Mouse (Mus musculus): ENCODE results near the gene Txn1. TPM values are rescaled to one million over a fixed set of nuclear protein-coding genes. Genes with fewer than 3 reads are reported as not detected.

The Txn1 gene
- polyA plus RNA-seq, 1 experiment from 2014 or later, result 362 TPM

DNA sequence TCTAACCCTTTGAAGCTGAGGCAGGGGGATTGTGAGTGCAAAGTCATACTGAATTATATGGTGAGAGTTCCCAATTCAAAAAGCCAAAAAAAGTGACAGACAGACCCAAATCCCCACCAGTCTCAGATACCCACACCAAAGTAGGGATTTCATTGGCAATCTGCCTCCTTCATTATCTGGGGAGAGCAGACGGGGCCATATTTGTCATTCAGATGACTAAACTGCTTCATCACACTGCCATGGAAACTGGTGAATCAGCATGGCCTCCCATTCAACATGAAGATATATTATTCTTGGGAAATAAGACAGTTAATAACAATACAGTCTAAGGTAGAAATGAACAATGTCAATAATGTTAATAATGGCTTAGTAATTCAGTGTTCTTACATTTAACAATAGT lies 7.9 kb upstream of the Txn1 start:
- Histone ChIP-seq H3K4me1 (ENCODE audit: control insufficient read depth, insufficient read depth, low read length) (no peaks in the 10 kb centered on the region), H3K4me3 (ENCODE audit: low read depth, low read length) (no peak overlapping the region), H3K36me3 (ENCODE audit: control insufficient read depth, insufficient read depth, low read length) (no peaks in the 10 kb centered on the region), H3K27me3 (replicated peaks; ENCODE audit: control insufficient read depth, insufficient read depth, low read length) (no peaks in the 10 kb centered on the region), H3K9me3 (replicated peaks; ENCODE audit: control insufficient read depth, low read length) (no peaks in the 10 kb centered on the region), H3K4me2 (ENCODE audit: low read length) (no peak overlapping the region), H3K27ac (ENCODE audit: low read depth, low read length) (no peak overlapping the region), H3K9ac (ENCODE audit: low read length) (no peak overlapping the region)
- ATAC-seq (no peak), DNase-seq (ENCODE audit: low spot score) (peak; percentile 7)
- WGBS, result 17% methylated on average over 1 of the region's 1 CpGs

DNA sequence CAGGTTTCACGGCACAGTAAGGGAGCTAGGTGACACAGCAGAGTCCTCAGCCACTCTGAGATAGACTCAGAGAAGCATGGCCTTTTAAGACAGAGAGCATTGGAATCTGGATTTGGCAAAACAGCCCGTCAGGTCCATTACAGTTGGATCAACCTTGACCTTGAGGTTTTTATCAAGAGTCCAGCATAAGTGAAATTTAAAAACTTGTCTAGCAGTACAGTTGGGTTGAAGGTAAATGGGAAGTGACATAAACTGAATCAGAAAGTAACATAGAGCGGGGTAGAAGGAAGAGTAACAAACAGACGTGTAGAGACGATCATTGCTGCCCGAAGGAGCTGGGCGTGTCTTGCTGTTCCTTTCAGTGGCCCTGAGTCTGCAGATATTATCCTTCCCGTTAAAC lies 2.8 kb upstream of the Txn1 start:
- Histone ChIP-seq H3K9me3 (replicated peaks; ENCODE audit: control insufficient read depth, low read length) (no peaks in the 10 kb centered on the region), H3K9ac (ENCODE audit: low read length) (no peak overlapping the region), H3K4me3 (ENCODE audit: low read depth, low read length) (no peak overlapping the region), H3K36me3 (ENCODE audit: control insufficient read depth, insufficient read depth, low read length) (no peaks in the 10 kb centered on the region), H3K4me2 (ENCODE audit: low read length) (no peak overlapping the region), H3K4me1 (ENCODE audit: control insufficient read depth, insufficient read depth, low read length) (peaks cover 10% of the 10 kb centered on the region), H3K27me3 (replicated peaks; ENCODE audit: control insufficient read depth, insufficient read depth, low read length) (no peaks in the 10 kb centered on the region), H3K27ac (ENCODE audit: low read depth, low read length) (no peak overlapping the region)
- DNase-seq (ENCODE audit: low spot score) (no peak), ATAC-seq (no peak)
- WGBS, result 93% methylated on average over 8 of the region's 8 CpGs

DNA sequence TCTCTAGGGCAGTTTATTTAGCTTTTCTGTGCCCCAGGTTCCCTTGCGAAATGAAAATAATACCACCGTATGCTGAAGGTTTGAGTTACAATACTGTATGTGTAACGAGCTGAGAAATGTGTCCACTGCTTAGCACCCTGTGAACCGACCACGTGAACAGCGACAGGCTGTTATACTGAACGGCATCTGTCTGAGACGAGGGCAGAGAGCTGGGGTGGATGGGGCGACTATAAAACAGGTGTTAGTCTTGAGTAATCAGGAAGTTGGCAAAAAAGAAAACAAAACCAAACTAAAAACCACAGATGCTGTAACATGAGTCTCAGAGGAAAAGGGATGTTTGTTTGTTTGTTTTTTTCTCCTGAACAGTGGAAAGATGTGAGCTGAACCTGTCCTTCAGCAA lies 1.9 kb upstream of the Txn1 start:
- DNase-seq (ENCODE audit: low spot score), result no peak
- no peaks in the 10 kb centered on the region for H3K27me3 ChIP-seq (replicated peaks; ENCODE audit: control insufficient read depth, insufficient read depth, low read length)
- 56% methylated on average over 9 of the region's 9 CpGs for WGBS
- no peak overlapping the region for H3K27ac ChIP-seq (ENCODE audit: low read depth, low read length)
- H3K4me2 ChIP-seq (ENCODE audit: low read length), result no peak overlapping the region
- H3K9ac ChIP-seq (ENCODE audit: low read length), result no peak overlapping the region
- ATAC-seq, result no peak
- no peaks in the 10 kb centered on the region for H3K36me3 ChIP-seq (ENCODE audit: control insufficient read depth, insufficient read depth, low read length)
- H3K4me1 ChIP-seq (ENCODE audit: control insufficient read depth, insufficient read depth, low read length), result peaks cover 10% of the 10 kb centered on the region
- H3K9me3 ChIP-seq (replicated peaks; ENCODE audit: control insufficient read depth, low read length), result no peaks in the 10 kb centered on the region
- no peak overlapping the region for H3K4me3 ChIP-seq (ENCODE audit: low read depth, low read length)

DNA sequence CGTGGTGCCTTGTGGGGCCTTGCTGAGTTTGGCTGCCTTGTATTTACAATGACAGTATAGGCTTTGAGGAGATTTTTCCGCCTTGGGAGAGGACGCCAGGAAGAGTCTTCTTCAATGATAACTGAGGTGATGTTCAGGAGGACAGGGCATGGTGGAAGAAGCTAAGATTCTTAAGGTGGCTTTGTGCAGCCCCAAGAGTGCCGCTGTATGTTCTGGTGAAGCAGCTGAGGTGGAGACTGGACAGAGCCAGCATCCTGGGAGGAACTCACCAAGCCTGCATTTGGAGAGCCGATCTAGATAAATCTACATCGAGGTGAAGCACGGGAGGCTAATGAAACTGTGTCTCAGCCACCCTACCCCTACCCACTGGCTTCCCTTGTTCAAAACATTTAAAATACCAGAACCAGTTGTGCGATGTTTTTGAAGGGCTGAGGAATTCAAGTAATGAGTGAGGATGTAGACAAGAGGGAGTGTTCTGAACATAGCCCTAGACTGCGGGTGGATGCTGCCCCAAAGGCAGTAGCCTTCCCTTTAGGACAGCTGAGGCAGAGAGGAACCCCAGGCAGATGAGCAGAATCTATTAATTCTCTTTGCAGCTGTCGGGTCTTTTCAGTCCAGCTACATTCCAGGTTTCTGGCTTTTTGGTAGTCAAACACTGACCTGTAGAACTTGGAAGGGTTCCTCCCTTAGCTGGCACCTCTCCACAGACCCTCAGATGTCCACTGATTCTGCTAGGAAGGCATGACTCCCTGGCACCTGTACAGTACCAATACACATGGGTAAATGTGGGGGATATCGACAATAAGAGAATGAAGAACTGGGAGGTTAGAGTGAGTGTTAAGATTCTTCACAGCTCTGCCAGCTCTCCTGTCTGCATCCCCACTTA lies 1.2 kb upstream of the Txn1 start:
- H3K9me3 ChIP-seq (replicated peaks; ENCODE audit: control insufficient read depth, low read length), result no peaks in the 10 kb centered on the region
- DNase-seq (ENCODE audit: low spot score) (no peak), ATAC-seq (no peak)
- peaks cover 10% of the 10 kb centered on the region for H3K4me1 ChIP-seq (ENCODE audit: control insufficient read depth, insufficient read depth, low read length)
- H3K27me3 ChIP-seq (replicated peaks; ENCODE audit: control insufficient read depth, insufficient read depth, low read length), result no peaks in the 10 kb centered on the region
- H3K4me2 ChIP-seq (ENCODE audit: low read length), result peak overlapping the region; percentile 72
- H3K27ac ChIP-seq (ENCODE audit: low read depth, low read length), result no peak overlapping the region
- WGBS, result 48% methylated on average over 11 of the region's 11 CpGs
- H3K36me3 ChIP-seq (ENCODE audit: control insufficient read depth, insufficient read depth, low read length), result no peaks in the 10 kb centered on the region
- H3K4me3 ChIP-seq (ENCODE audit: low read depth, low read length), result peak overlapping the region; percentile 82
- peak overlapping the region; percentile 79; the same call in 1 of the 2 replicates for H3K9ac ChIP-seq (ENCODE audit: low read length)

DNA sequence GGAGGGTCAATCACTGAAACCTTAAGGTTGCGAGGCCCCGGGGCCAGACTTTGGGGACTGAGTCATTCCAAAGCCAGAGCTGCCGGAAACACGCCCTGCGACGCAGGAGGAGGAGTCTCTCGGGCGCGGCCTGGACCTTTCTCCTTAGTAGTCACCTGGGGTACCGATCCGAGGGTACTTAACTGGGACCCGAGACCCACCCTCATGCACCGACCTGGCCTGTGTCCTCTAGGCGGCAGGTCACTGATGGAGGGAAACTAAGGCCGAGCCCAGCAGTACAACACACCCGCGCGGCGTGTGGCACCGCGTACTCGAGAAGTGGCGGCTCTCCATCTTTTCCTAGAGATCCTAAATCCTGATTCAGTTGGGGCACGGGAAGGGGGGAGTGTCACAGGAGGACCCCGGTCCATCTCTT lies 660 bp downstream of the Txn1 start:
- ATAC-seq (peak; percentile 29), DNase-seq (ENCODE audit: low spot score) (peak; percentile 58)
- Histone ChIP-seq H3K27ac (ENCODE audit: low read depth, low read length) (peak overlapping the region; percentile 85), H3K9ac (ENCODE audit: low read length) (peak overlapping the region; percentile 79), H3K9me3 (replicated peaks; ENCODE audit: control insufficient read depth, low read length) (no peaks in the 10 kb centered on the region), H3K36me3 (ENCODE audit: control insufficient read depth, insufficient read depth, low read length) (peaks cover 13% of the 10 kb centered on the region), H3K4me3 (ENCODE audit: low read depth, low read length) (peak overlapping the region; percentile 82), H3K4me2 (ENCODE audit: low read length) (peak overlapping the region; percentile 72), H3K4me1 (ENCODE audit: control insufficient read depth, insufficient read depth, low read length) (peaks cover 10% of the 10 kb centered on the region), H3K27me3 (replicated peaks; ENCODE audit: control insufficient read depth, insufficient read depth, low read length) (no peaks in the 10 kb centered on the region)
- WGBS, result under 1% methylated on average over 24 of the region's 25 CpGs

DNA sequence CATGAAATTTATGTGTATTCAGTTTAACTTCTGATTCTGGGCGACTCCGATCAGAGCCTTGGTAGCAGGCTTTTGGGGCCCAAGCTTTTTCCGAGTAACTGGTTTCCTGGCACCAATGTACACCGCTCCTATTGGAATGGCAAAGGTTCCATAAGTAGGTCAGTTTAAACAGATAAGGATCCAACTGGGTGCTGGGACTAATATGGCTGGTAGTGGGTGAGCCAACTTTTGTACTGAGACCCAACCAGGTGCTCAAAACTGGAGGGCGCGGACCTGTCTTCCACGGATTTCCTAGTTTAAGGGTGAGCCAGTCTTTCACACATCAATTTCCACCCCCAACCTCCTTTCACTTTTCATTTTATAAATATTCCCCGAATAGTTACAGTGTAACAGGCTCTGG lies 1.2 kb downstream of the Txn1 start:
- no peak for ATAC-seq
- DNase-seq (ENCODE audit: low spot score), result peak; percentile 3
- no peaks in the 10 kb centered on the region for H3K27me3 ChIP-seq (replicated peaks; ENCODE audit: control insufficient read depth, insufficient read depth, low read length)
- peak overlapping the region; percentile 82 for H3K4me3 ChIP-seq (ENCODE audit: low read depth, low read length)
- H3K9ac ChIP-seq (ENCODE audit: low read length), result peak overlapping the region; percentile 79
- H3K36me3 ChIP-seq (ENCODE audit: control insufficient read depth, insufficient read depth, low read length), result peaks cover 19% of the 10 kb centered on the region
- H3K27ac ChIP-seq (ENCODE audit: low read depth, low read length), result no peak overlapping the region
- H3K4me1 ChIP-seq (ENCODE audit: control insufficient read depth, insufficient read depth, low read length), result peaks cover 10% of the 10 kb centered on the region
- H3K9me3 ChIP-seq (replicated peaks; ENCODE audit: control insufficient read depth, low read length), result no peaks in the 10 kb centered on the region
- WGBS, result 71% methylated on average over 8 of the region's 8 CpGs
- peak overlapping the region; percentile 72 for H3K4me2 ChIP-seq (ENCODE audit: low read length)

DNA sequence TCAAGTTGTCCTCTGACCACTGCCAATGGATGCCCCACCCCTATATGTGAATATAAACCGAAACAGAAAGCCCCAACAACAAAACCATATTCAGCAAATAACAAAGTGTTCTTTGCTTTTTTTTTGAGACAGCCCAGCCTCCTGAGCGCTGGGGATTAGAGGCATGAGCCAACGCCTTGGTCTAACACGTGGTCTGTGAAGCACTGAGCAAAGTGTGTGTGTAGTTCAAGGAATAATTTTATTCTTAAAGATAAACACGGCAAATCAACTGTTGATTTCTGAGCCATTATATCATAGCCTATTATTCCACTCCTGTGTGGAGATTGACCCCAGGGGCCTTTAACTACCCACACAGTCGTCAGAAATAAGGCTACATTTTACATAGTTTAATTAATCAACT lies 1.6 kb downstream of the Txn1 start:
- DNase-seq (ENCODE audit: low spot score), result no peak
- WGBS, result 65% methylated on average over 6 of the region's 6 CpGs
- Histone ChIP-seq H3K27ac (ENCODE audit: low read depth, low read length) (no peak overlapping the region), H3K4me2 (ENCODE audit: low read length) (peak overlapping the region; percentile 72), H3K36me3 (ENCODE audit: control insufficient read depth, insufficient read depth, low read length) (peaks cover 22% of the 10 kb centered on the region), H3K27me3 (replicated peaks; ENCODE audit: control insufficient read depth, insufficient read depth, low read length) (no peaks in the 10 kb centered on the region), H3K4me3 (ENCODE audit: low read depth, low read length) (peak overlapping the region; percentile 82; the same call in 1 of the 2 replicates), H3K9ac (ENCODE audit: low read length) (peak overlapping the region; percentile 79; the same call in 1 of the 2 replicates), H3K9me3 (replicated peaks; ENCODE audit: control insufficient read depth, low read length) (no peaks in the 10 kb centered on the region), H3K4me1 (ENCODE audit: control insufficient read depth, insufficient read depth, low read length) (peaks cover 10% of the 10 kb centered on the region)
- no peak for ATAC-seq

DNA sequence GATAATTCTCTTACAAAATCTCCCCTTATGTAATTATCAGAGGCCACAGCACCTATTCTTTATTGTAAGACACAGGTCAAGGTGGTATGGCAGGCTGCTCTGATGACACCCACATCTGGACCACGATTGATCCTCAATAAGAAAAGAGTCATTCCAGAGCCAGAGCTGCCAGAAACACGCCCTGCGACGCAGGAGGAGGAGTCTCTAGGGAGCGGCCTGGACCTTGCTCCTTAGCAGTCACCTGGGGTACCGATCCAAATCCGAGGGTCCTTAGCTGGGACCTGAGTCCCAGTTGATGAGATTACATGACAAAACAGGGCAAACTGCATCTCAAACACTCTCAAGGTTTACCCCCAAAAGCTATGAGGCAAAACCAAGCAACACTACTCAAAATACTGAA lies 2.4 kb downstream of the Txn1 start:
- ATAC-seq (no peak), DNase-seq (ENCODE audit: low spot score) (no peak)
- Histone ChIP-seq H3K27ac (ENCODE audit: low read depth, low read length) (no peak overlapping the region), H3K4me2 (ENCODE audit: low read length) (no peak overlapping the region), H3K4me3 (ENCODE audit: low read depth, low read length) (no peak overlapping the region), H3K36me3 (ENCODE audit: control insufficient read depth, insufficient read depth, low read length) (peaks cover 30% of the 10 kb centered on the region), H3K4me1 (ENCODE audit: control insufficient read depth, insufficient read depth, low read length) (peaks cover 10% of the 10 kb centered on the region), H3K9ac (ENCODE audit: low read length) (no peak overlapping the region), H3K27me3 (replicated peaks; ENCODE audit: control insufficient read depth, insufficient read depth, low read length) (no peaks in the 10 kb centered on the region), H3K9me3 (replicated peaks; ENCODE audit: control insufficient read depth, low read length) (no peaks in the 10 kb centered on the region)
- WGBS, result 96% methylated on average over 7 of the region's 7 CpGs

DNA sequence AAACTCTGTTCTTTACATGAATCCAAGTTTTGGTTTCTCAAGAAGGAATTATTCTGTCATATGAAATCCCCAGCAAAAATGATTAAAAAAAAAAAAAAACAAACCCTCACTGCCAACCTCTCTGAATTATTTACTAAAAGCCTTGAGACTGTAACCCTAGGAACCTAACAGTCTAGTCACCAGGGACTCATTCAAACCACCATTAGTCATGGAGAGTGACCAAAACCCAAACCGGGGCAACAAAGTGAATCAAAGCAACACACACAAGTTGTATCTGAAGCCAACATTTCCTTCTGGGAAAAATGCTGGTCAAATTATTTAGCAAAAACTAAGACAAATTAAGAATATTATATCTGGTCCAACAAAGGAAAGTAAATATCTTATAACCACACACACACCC lies 3.3 kb downstream of the Txn1 start:
- H3K4me3 ChIP-seq (ENCODE audit: low read depth, low read length), result no peak overlapping the region
- peaks cover 10% of the 10 kb centered on the region for H3K4me1 ChIP-seq (ENCODE audit: control insufficient read depth, insufficient read depth, low read length)
- H3K9me3 ChIP-seq (replicated peaks; ENCODE audit: control insufficient read depth, low read length), result no peaks in the 10 kb centered on the region
- ATAC-seq (no peak), DNase-seq (ENCODE audit: low spot score) (no peak)
- no peak overlapping the region for H3K9ac ChIP-seq (ENCODE audit: low read length)
- H3K4me2 ChIP-seq (ENCODE audit: low read length), result no peak overlapping the region
- peaks cover 39% of the 10 kb centered on the region for H3K36me3 ChIP-seq (ENCODE audit: control insufficient read depth, insufficient read depth, low read length)
- WGBS, result 100% methylated on average over 1 of the region's 1 CpGs
- H3K27me3 ChIP-seq (replicated peaks; ENCODE audit: control insufficient read depth, insufficient read depth, low read length), result no peaks in the 10 kb centered on the region
- no peak overlapping the region for H3K27ac ChIP-seq (ENCODE audit: low read depth, low read length)

Measured in forebrain, embryonic 14.5 days (tissue).